Mouse (Mus musculus): Measurements from ENCODE around the gene Asap2. TPM values are rescaled to one million over a fixed set of nuclear protein-coding genes. Genes with fewer than 3 reads are reported as not detected.
A peak's percentile ranks its signal among the peaks of the same experiment; 100 is the strongest.
"Not testable (repeated sequence)": the region's sequence is repeated elsewhere in the genome, so short reads cannot be mapped to it uniquely, and the experiment has no call there.

The Asap2 gene
- total RNA-seq (2021), result 10 to 100 TPM; 38.4 to 41.1 TPM
- long read RNA-seq, experiment 1, partial matches to known transcripts, result 2 of 7 reads
- long read RNA-seq, experiment 1, other reads (novel, unspliced or antisense), result 5 of 7 reads
- long read RNA-seq, experiment 2, partial matches to known transcripts, result 1 of 10 reads
- long read RNA-seq, experiment 2, other reads (novel, unspliced or antisense), result 8 of 10 reads

DNA sequence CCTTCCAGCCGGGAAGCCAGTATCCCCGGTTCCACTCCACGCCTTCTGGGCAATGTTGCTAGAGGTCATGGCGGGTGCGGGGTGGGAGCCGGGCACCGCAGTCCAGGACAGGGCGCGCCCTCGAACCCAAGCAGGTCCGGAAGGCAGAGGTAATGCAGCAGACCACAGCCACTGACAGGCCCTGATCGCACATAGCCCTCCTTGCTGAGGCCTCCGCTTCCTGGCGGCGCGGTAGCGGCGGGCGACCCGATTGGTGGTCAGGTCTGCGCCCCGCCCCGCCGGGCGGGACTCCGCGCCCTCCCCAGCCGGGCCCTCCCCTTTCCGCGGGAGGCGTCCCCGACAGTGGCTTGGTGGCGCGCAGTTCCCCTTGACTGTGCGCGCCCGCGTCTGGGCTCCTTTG lies at the start of gene Asap2:
Gene Asap2 (plus strand): TSS at position 328 of the 400 bp plus-strand sequence.
- peak; percentile 49 to 64 for DNase-seq (ENCODE audit: low spot score in 2 of 2)
- intact Hi-C loops (cut with DNase I), result not testable (repeated sequence)

DNA sequence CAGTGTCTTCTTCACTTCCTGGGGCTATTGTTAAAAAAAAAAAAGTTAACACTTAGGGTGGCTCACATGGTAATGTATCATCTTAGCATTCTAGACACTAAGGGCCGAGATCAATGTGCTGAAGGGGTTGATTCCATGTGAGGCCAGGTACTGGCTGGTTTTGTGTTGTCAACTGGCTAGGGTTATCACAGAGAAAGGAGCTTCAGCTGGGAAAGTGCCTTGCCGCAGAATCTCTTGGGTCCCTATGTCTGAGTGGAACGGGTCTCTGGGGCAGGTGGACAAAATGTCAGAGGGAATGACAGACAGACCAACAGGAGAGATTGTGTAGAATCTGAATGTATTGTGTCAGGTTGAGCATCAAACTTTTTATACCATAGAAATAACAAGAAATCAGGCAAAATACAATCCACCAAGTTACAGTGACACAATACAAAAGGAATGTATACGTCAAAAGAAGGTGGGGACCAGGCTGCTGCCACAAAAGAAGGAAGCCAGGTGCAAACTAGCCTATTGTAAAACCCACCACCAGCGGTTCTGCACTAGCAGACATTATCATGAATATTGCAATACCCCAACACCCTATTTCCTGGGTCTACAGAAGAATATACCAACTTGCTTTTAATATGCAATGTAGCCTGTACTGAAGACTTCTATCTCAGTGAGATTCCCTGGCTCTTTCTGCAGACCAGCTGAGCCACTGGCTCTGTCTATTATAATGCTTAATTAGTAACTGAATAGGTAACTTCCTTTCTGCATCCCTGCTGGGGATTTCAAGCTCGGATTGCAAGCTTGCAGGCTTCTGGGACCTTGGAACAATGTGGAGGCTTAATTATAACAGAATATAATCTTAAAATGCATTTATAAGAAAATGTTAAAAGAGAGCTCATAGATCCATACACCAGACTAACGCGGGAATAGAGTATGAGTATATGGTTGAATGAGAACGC lies 42.9 kb upstream of the Asap2 start:
- intact Hi-C loops (cut with DNase I); DNase-seq (ENCODE audit: low spot score in 2 of 2): not testable (repeated sequence)

DNA sequence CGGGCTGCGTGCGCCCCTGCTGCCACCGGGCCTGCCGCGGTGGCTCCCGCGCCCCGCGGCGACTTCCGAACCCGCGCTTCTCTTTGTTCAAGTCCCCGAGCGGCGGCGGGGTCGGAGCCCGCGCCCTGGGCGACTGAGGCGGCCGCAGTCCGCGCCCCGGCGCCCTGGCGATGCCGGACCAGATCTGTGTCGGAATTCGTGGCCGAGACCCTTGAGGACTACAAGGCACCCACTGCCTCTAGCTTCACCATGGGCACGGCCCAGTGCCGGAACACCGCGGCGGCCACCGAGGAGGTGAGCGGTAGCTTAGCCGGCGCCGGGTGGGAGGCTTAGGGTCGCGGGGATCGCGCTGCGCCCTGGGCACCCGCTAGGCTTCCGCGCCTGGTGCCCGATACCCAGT lies 320 bp downstream of the Asap2 start:
- intact Hi-C loops (cut with DNase I), result not testable (repeated sequence)
- peak in 1 of 2 experiments; percentile 2 for DNase-seq (ENCODE audit: low spot score in 2 of 2)

DNA sequence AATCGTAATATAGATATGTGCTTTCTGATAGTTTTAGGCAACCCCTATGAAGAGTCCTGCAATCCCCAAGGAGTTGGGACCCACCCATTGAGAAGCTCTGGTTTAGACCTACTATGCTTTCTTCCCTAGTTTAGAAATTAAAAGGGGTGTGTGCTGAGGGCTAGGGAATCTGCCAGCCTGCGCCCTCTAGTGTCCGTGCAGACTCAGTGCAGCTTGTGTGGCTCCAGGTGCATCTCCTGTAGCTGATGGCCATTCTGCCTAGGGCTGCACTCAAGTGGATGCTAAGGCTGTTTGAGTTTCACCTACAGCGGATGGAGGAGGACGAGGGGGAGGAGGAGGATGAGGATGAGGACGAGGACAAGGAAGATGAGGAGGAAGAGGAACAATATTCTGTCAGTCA lies 40.6 kb downstream of the Asap2 start:
- peak in 1 of 2 experiments; percentile 7 for DNase-seq (ENCODE audit: low spot score in 2 of 2)
- intact Hi-C loops (cut with DNase I), result not testable (repeated sequence)

DNA sequence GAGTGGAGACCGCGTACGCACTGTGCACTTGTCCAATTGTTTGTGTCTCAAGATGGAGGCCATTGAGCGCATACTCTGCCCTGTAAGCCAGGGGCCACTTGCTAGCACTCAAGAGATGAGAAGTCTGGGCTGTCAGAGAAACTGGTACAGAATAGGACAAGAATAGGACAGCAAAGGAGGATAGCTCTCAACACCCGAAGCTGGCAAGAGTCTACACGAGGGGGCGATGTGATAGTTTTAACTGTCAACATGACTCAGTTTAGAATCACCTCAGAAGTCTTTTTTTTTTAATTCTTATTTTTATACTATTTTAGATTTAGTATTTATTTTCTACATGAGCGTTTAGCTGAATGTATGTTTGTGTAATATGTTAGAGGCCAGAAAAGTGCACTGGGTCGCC lies 56.5 kb downstream of the Asap2 start:
- intact Hi-C loops (cut with DNase I), result not testable (repeated sequence)
- peak; percentile 12 to 37 for DNase-seq (ENCODE audit: low spot score in 2 of 2)

DNA sequence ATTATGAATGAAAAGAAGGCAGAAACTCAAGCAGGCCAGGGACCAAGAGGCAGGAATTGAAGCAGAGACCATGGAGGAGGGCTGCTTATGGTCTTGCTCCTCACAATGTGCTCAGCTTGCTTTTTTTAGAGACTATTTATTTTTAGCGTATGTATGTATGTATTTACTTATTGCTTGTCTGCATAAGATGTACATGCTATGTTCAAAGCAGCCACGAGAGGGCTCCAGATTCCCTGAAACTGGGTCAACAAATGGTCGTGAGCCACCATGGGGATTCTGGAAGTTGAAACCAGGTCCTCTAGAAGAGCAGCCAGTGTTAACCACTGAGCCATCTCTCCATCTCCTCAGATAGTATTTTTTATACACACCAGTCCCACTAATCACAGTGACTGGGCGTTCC lies 85.5 kb downstream of the Asap2 start:
- intact Hi-C loops (cut with DNase I), result not testable (repeated sequence)
- peak; percentile 87 to 89 for DNase-seq (ENCODE audit: low spot score in 2 of 2)

DNA sequence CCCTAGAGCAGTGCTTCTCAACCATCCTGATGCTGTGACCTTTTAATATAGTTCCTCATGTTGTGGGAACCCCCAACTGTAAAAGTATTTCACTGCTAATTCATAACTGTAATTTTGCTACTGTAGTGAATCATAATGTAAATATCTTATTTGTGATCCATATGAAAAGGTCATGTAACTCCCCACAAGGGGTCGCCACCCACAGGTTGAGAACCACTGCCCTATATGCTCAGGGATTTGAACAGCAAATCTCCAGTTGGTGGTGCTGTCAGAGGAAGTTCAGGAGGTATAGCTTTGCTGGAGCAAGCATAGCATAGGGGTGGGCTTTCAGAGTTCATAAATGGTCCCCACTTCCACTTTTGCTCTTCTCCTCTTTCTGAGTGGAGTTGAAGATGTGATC lies 99.9 kb downstream of the Asap2 start:
- intact Hi-C loops (cut with DNase I); DNase-seq (ENCODE audit: low spot score in 2 of 2): not testable (repeated sequence)

DNA sequence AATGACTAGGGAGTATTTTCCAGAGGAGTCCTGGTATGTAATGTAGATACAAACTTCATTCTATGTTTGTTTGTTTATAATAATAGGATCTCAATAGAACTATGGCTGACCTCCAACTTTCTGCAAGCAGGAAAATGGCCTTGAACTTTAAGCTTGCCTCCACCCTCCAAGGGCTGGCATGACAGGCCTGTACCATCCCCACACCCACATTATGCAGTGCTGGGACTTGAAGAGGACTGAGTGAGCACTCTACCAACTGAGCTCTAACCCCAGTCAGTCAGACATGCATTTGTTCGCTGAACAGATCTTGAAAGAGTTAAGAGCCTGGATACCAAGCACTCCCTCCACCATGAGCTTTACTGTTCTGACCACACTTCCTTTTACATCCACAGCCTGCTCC lies 102.2 kb downstream of the Asap2 start:
- DNase-seq (ENCODE audit: low spot score in 2 of 2); intact Hi-C loops (cut with DNase I): not testable (repeated sequence)

DNA sequence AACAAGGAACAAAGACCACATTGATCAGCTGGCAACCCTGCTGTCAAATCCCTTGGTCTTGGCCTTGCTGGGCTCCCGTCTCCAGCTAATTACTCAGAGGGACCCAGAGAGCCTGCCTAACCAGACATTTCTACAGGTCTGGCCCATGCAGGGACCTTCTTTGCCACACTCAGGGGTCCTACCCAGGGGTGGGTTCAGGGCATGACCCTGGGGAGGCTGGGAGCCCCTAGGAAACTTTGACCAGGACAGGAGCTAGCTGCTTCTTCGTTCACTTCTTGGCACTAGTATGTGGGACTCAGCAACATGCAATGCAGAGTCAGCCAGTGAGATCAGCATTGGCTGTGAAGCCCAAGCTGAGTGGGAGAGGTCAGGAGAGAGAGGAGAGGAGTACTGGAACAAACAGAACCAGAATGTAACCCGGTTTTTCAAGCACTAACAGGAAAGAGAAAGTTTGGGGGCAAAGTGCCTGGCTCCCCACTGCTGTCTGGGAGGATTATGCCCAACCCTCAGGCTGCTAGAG lies 107.6 kb downstream of the Asap2 start:
- intact Hi-C loops (cut with DNase I), result not testable (repeated sequence)

DNA sequence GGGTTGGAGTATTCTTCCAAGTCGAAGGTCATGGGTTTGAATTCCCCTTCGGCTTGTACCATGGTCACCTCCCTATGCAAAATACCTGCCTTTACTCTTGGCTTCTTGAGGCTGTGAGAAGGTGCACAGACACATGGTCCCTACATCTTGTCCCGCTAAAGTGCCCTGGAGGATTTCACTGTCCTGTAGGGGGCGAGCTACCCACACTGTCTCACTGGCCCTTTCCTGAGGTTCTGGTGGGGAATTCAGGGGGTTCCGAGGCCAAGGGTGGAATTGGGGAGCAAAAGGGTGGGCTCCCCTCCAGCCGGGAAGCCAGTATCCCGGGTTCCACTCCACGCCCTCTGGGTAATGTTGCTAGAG lies 120.8 kb downstream of the Asap2 start:
- not testable (repeated sequence) for DNase-seq (ENCODE audit: low spot score in 2 of 2)
- intact Hi-C loops (cut with DNase I), result loop anchor here (2.0 to 5.0 kb wide), 4 partner anchors 41 to 154 kb away; no protein-coding TSS in a partner anchor

More for the DNA sequence above, 107.6 kb downstream of the Asap2 start:
- DNase-seq (ENCODE audit: low spot score in 2 of 2), result not testable (repeated sequence)

DNA sequence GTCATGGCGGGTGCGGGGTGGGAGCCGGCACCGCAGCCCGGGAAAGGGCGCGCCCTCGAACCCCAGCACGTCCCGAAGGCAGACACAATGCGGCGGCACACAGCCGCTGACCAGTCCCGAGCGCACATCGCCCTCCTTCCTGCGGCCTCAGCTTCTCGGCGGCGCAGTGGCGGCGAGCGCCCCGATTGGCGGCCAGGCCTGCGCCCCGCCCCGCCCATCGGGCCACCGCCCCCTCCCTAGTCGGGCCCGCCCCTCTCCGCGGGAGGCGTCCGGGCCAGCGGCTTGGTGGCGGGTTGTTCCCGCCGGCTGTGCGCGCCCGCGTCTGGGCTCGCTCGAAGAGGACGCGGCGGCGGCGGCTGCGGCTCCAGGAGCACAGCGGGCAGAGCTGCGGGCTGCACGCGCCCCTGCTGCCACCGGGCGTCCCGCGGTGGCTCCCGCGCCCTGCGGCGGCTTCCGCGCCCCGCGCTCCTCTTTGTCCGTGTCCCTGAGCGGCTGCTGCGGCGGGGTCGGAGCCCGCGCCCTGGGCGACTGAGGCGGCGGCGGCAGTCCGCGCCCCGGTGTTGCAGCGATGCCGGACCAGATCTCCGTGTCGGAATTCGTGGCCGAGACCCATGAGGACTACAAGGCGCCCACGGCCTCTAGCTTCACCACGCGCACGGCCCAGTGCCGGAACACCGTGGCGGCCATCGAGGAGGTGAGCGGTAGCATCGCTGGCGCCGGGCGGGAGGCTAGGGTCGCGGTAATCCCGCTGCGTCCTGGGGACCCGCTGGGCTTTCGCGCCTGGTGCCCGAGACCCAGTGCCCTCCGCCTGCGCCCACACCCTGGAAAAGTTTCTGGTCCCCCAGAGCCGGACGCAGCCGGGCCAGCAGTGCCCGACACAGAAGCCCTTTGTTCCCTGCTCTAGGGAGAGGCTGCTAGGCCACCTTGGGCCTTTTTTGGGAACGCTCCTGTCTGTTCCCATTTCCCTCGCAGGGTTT lies 121.5 kb downstream of the Asap2 start:
- peak; percentile 54 to 78 for DNase-seq (ENCODE audit: low spot score in 2 of 2)
- intact Hi-C loops (cut with DNase I), result loop anchor here (2.0 to 5.0 kb wide), 4 partner anchors 41 to 153 kb away; no protein-coding TSS in a partner anchor

DNA sequence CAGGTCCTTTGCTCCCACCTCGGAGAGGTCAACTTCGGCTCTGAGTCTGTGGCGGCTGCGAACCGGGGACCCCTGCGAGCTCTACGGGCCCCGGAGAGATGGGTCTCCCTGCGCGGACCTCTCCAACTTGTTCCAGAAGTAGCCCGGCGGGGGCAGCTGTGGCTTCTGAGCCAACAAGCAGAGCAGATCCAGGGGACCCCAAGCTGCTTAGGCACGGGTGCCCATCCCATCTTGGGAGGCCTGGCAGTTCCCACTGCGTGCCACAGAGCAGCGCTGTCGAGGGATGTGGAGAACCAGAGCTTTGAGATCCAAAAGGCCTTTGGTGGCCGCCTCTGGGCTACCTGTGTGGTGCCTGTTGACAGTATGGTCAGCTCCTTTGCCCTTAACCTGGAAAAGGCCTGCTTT lies 122.2 kb downstream of the Asap2 start:
- peak; percentile 76 to 78 for DNase-seq (ENCODE audit: low spot score in 2 of 2)
- intact Hi-C loops (cut with DNase I), result loop anchor here (5.0 kb wide), 3 partner anchors 40 to 115 kb away; no protein-coding TSS in a partner anchor

DNA sequence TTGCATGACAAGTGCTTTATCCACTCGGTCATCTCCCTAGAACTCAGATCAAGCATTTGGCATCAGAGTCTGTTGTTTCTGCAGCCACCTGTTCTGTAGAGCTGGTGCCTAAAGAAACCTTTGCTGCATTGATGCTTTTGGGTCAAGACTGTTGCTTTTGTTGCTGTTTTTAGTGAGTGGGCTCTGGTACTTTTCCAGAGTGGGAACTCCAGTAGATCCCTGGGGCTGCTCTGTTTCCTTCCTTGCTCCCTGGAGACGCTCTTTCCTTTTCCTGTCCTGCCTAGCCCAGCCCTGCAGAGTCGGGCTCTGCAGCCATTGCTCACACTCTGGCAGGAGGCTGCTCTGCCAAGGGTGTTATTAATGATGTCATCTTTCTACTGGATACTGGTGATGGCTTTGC lies 129.2 kb downstream of the Asap2 start:
- no peak for DNase-seq (ENCODE audit: low spot score in 2 of 2)
- intact Hi-C loops (cut with DNase I), result no loop called here

DNA sequence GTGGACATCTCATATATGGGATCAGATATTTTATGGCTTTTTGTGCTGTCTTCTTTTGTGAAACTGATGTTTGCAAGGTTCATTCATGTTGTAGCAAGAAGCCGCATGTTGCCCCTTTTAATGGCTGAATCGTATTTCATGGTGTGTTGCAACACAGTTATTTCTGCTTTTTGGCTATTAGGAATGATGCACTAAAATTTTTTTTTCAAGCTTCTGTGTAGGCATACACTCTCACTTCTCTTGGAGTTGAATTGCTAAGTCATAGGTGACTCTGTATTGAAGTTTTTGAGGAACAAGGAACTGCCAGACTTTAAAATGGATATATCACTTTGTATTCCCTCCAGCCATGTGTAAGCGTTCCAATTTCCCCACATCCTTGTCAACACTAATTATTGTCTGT lies 132.6 kb downstream of the Asap2 start:
- DNase-seq (ENCODE audit: low spot score in 2 of 2), result no peak
- intact Hi-C loops (cut with DNase I), result no loop called here

DNA sequence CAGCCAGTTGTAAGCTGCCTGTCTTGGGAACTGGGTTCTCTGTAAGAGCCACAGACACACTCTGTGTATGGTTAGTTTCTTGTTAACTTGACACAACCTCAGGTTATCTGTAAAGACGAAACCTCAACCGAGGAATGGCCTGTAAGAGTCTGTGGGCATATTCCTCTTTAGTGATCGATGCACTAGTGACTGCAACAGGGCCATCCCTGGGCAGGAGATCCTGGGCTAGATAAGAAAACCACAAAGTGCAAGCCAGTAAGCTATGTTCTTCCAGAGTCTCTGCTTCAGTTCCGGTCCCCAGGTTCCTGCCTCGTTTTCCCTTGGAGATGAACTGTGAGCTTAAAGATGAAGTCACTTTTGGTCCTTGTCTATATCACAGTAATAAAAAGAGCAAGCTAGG lies 133.4 kb downstream of the Asap2 start:
- DNase-seq (ENCODE audit: low spot score in 2 of 2), result no peak
- intact Hi-C loops (cut with DNase I), result no loop called here

DNA sequence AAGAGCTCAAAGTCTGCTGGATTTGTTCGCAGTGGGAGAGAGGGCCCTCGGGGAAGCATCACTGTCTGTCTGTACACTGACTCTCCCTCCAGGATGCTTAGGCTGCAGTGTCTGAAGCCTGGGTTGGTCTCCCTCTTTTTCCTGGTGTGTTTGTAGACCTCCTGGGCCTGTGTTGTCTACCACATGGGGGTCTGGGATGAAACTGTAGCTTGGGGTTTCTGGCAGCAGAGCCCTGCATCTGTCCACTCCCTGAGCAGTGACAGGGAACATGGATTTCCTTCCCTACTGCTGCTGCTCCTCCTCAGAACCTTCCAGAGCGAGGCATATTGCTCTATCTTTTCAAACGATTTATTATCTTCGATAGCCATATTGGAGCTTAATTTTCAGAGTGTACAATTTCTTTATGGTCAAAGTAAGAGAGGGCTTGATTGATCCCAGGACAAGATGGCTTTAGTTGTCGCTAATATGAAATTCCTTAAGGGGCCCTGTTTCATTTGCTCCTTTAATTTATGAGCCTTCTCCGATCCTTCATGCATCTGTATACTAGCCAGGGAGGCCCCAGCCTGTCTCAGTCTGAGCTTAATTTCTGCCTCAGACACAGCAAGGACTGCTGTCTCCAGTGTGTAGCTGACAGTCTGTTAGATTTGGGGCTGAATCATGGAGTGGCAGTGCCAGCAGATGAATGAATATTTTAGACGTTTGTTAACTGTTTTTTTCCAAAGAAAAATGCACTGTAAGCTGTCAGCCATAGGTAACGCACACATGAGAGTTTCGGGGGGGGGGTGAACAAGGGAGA lies 135.6 kb downstream of the Asap2 start:
- no peak for DNase-seq (ENCODE audit: low spot score in 2 of 2)
- intact Hi-C loops (cut with DNase I), result no loop called here

DNA sequence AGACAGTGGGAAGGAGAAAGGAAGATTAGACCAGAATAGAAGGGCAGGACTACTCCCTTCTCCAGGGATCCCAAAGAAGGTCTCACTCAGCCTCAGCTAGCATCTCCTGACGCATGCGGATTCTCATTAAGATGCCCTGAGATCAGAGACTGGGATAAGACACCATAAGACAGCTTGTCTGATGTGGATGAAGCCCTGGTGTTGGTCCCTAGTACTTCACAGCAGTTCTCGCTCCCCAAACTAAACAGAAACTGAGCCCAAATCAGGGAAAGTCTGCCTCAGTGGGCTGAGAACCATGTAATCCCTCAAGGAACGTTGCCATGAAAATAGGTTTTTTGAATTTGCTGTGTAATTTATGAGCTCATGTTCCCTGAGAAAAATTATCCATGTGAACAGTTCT lies 136.3 kb downstream of the Asap2 start:
- intact Hi-C loops (cut with DNase I), result no loop called here
- DNase-seq (ENCODE audit: low spot score in 2 of 2), result no peak
